Comparison of ENCODE assay signal across 10 mouse cellular contexts in genomic region chr2:28909186-28909817, GRCm38 (mm10). TPM values are rescaled to one million over a fixed set of nuclear protein-coding genes. Genes with fewer than 3 reads are reported as not detected.
DNase-seq lines count a peak whose midpoint lies in the region; ATAC-seq lines count a peak whose summit lies in the region.
"Had no signal": no experiment of that assay in that cellular context is flagged by ENCODE, and none has a peak within 500 bp of the region (broad histone marks: within the 10 kb centered on the region; RNA-seq: fewer than 3 reads in every experiment).

No protein-coding gene starts in this region.

- no peak overlapping the region for H3K27ac ChIP-seq in heart, embryonic 16.5 days (ENCODE audit: low read length)
- no peak overlapping the region for H3K27ac ChIP-seq in embryonic facial prominence, embryonic 10.5 days (replicated peaks)
- peak overlapping the region; percentile 36; the same call in 1 of the 2 replicates for H3K27ac ChIP-seq in hindbrain, embryonic 13.5 days
- H3K27ac ChIP-seq in midbrain, embryonic 14.5 days (replicated peaks; ENCODE audit: low read depth, low read length) = peak overlapping the region; percentile 87

- peak overlapping the region; percentile 70 for H3K4me2 ChIP-seq in heart, embryonic 16.5 days (ENCODE audit: low read depth, low read length)
- peak overlapping the region; percentile 42; the same call in 1 of the 2 replicates for H3K4me2 ChIP-seq in hindbrain, embryonic 13.5 days
- H3K4me2 ChIP-seq in midbrain, embryonic 14.5 days (ENCODE audit: low read length) = peak overlapping the region; percentile 54

- no peak for DNase-seq in heart, adult 18-20 months
- peak; percentile 36 for DNase-seq in embryonic facial prominence, embryonic 10.5 days (ENCODE audit: low spot score)
- DNase-seq in midbrain, embryonic 14.5 days = peak; percentile 32
- no peak for DNase-seq in right cerebral cortex, postnatal 10 days (ENCODE audit: low spot score in 2 of 2)
- no peak for DNase-seq in layer of hippocampus, postnatal 36 days
- no peak for DNase-seq in cerebellum, adult 8-10 months
- DNase-seq: thymus, postnatal 14 days had no signal

- H3K9me3 ChIP-seq in heart, embryonic 16.5 days (replicated peaks; ENCODE audit: control insufficient read depth, low read length) = no peaks in the 10 kb centered on the region
- H3K9me3 ChIP-seq in embryonic facial prominence, embryonic 10.5 days = no peaks in the 10 kb centered on the region
- no peaks in the 10 kb centered on the region for H3K9me3 ChIP-seq in hindbrain, embryonic 13.5 days
- no peaks in the 10 kb centered on the region for H3K9me3 ChIP-seq in midbrain, embryonic 14.5 days (ENCODE audit: control insufficient read depth, low read length)

- peaks cover 12% of the 10 kb centered on the region for H3K4me1 ChIP-seq in heart, embryonic 16.5 days (ENCODE audit: control insufficient read depth, insufficient read depth, low read length)
- peaks cover 33% of the 10 kb centered on the region for H3K4me1 ChIP-seq in embryonic facial prominence, embryonic 10.5 days
- peaks cover 42% of the 10 kb centered on the region for H3K4me1 ChIP-seq in hindbrain, embryonic 13.5 days (replicated peaks)
- peaks cover 45% of the 10 kb centered on the region for H3K4me1 ChIP-seq in midbrain, embryonic 14.5 days (ENCODE audit: control insufficient read depth, insufficient read depth, low read length)

- H3K36me3 ChIP-seq in heart, embryonic 16.5 days (ENCODE audit: control insufficient read depth, insufficient read depth) = no peaks in the 10 kb centered on the region; the same call in none of the 2 replicates
- peaks cover 18% of the 10 kb centered on the region for H3K36me3 ChIP-seq in embryonic facial prominence, embryonic 10.5 days (replicated peaks)
- peaks cover 14% of the 10 kb centered on the region for H3K36me3 ChIP-seq in hindbrain, embryonic 13.5 days
- peaks cover 21% of the 10 kb centered on the region for H3K36me3 ChIP-seq in midbrain, embryonic 14.5 days (ENCODE audit: control insufficient read depth, insufficient read depth, low read length)

- 2% methylated on average over 41 of the region's 41 CpGs for WGBS in heart, embryonic 16.5 days
- WGBS in embryonic facial prominence, embryonic 10.5 days = 1% methylated on average over 41 of the region's 41 CpGs
- WGBS in hindbrain, embryonic 13.5 days = 1% methylated on average over 41 of the region's 41 CpGs
- 1% methylated on average over 40 of the region's 41 CpGs for WGBS in midbrain, embryonic 14.5 days

- H3K27me3 ChIP-seq in heart, embryonic 16.5 days (ENCODE audit: control insufficient read depth, insufficient read depth, low read length) = peaks cover 77% of the 10 kb centered on the region
- peaks cover 98% of the 10 kb centered on the region for H3K27me3 ChIP-seq in embryonic facial prominence, embryonic 10.5 days (replicated peaks; ENCODE audit: low read depth, poor library complexity, severe bottlenecking)
- H3K27me3 ChIP-seq in hindbrain, embryonic 13.5 days = peaks cover 98% of the 10 kb centered on the region
- H3K27me3 ChIP-seq in midbrain, embryonic 14.5 days (ENCODE audit: control insufficient read depth, insufficient read depth, low read length) = peaks cover 79% of the 10 kb centered on the region

- ATAC-seq in heart, embryonic 16.5 days (replicated peaks; ENCODE audit: extremely low read depth, insufficient read depth, low FRiP score) = no peak
- ATAC-seq in hindbrain, embryonic 13.5 days (ENCODE audit: low FRiP score) = no peak; the same call in 1 of the 2 replicates
- 0 out of 2 replicates have a peak, but pooled peaks have one; percentile 16 for ATAC-seq in midbrain, embryonic 14.5 days (ENCODE audit: low FRiP score, low TSS enrichment)

- peak overlapping the region; percentile 43 for H3K4me3 ChIP-seq in heart, embryonic 16.5 days (ENCODE audit: low read length)
- H3K4me3 ChIP-seq in embryonic facial prominence, embryonic 10.5 days = peak overlapping the region; percentile 32; the same call in 1 of the 2 replicates
- peak overlapping the region; percentile 15 for H3K4me3 ChIP-seq in hindbrain, embryonic 13.5 days
- H3K4me3 ChIP-seq in midbrain, embryonic 14.5 days (replicated peaks; ENCODE audit: low read depth, low read length) = peak overlapping the region; percentile 43

- no peak overlapping the region for H3K9ac ChIP-seq in heart, embryonic 16.5 days (ENCODE audit: low read length)
- 0 out of 2 replicates have a peak overlapping the region, but pooled peaks have one; percentile 1 for H3K9ac ChIP-seq in hindbrain, embryonic 13.5 days
- peak overlapping the region; percentile 59 for H3K9ac ChIP-seq in midbrain, embryonic 14.5 days (replicated peaks; ENCODE audit: low read length)

RNA-seq across cellular contexts. Expression of gene Barhl1, which starts 7.2 kb away (rescaled TPM):
- not detected in 2 replicates for polyA plus RNA-seq in heart, embryonic 16.5 days (2015; fragmentation: Nextera tagmentation; extraction: Ambion mirVana)
- total RNA-seq in heart, adult 18-20 months (2021) = not detected
- polyA plus RNA-seq in embryonic facial prominence, embryonic 10.5 days (2016; fragmentation: Nextera tagmentation; extraction: Ambion mirVana) = 1.2 and 1.4 TPM in 2 replicates
- 11.4 and 17.1 TPM in 2 replicates for polyA plus RNA-seq in hindbrain, embryonic 13.5 days (2015; fragmentation: Nextera tagmentation; extraction: Ambion mirVana)
- 58.4 and 61.6 TPM in 2 replicates for polyA plus RNA-seq in midbrain, embryonic 14.5 days (2014; fragmentation: Nextera tagmentation; extraction: Ambion mirVana)
- total RNA-seq in layer of hippocampus, postnatal 36 days (2021) = not detected
- total RNA-seq: gastrocnemius, postnatal 4 days had no signal

Comparison
In these comparisons a context has a peak if more than half of its experiments do, and no peak if none do; other contexts are left out.
1. H3K27ac ChIP-seq: peak in hindbrain, embryonic 13.5 days (single experiment) and midbrain, embryonic 14.5 days (single experiment); none in heart, embryonic 16.5 days (single experiment) and embryonic facial prominence, embryonic 10.5 days (single experiment).
2. DNase-seq: peak in embryonic facial prominence, embryonic 10.5 days (single experiment) and midbrain, embryonic 14.5 days (single experiment); none in heart, adult 18-20 months (0 of 2), right cerebral cortex, postnatal 10 days (0 of 2), layer of hippocampus, postnatal 36 days (0 of 2) and cerebellum, adult 8-10 months (single experiment).
3. Peak in every context shown above with its lines, with median percentiles within 50 percentile points of each other: H3K4me2 ChIP-seq and H3K4me3 ChIP-seq.